Comparison of ENCODE assay signal across 21 mouse cellular contexts in the genomic region with DNA sequence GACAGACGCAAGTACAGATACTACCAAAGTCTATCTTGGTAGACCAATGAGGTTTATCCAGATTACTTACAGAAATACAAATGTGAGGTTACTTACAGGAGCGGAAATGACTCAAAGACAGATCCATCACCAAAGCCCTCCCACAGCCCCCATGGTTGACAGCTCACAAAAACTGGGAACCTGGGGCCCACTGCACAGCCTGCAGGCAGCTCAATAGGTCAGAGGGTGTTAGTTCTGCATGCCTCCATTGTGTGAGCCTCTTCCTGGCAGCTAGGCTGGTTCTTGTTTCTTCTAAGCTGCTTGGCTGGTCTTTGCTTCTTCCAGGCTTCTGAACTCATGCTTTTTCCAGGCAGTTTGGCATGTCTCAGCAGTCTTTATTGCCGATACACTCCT.
A peak's percentile ranks its signal among the peaks of the same experiment; 100 is the strongest.
DNase-seq lines count a peak whose midpoint lies in the region; ATAC-seq and TF ChIP-seq lines count a peak whose summit lies in the region.
"Had no signal": no experiment of that assay in that cellular context is flagged by ENCODE, and none has a peak within 500 bp of the region (broad histone marks: within the 10 kb centered on the region; RNA-seq: fewer than 3 reads in every experiment).

No protein-coding gene starts in this region.

- H3K4me1 ChIP-seq in heart, embryonic 11.5 days (ENCODE audit: control insufficient read depth, insufficient read depth, low read length): peaks cover 11% of the 10 kb centered on the region; the same call in 1 of the 2 replicates
- H3K4me1 ChIP-seq in kidney, embryonic 14.5 days (ENCODE audit: control insufficient read depth, insufficient read depth, low read length): peaks cover 21% of the 10 kb centered on the region
- H3K4me1 ChIP-seq in embryonic facial prominence, embryonic 10.5 days: peaks cover 36% of the 10 kb centered on the region

- H3K9ac ChIP-seq in heart, embryonic 11.5 days (ENCODE audit: low read depth, low read length): no peak overlapping the region
- H3K9ac ChIP-seq in kidney, embryonic 14.5 days (ENCODE audit: low read depth, low read length): no peak overlapping the region
- H3K9ac ChIP-seq: embryonic facial prominence, embryonic 13.5 days; hindbrain, embryonic 15.5 days; limb, embryonic 15.5 days; midbrain, embryonic 13.5 days had no signal

- CTCF ChIA-PET in Patski (lab: Charles Lee): interaction anchor here (0.7 to 1.5 kb wide), 4 partner anchors 27 to 93 kb away, joined by 3 read pairs; no protein-coding TSS in a partner anchor

- no peak for ATAC-seq in heart, embryonic 11.5 days (replicated peaks; ENCODE audit: insufficient number of reproducible peaks, low FRiP score, low TSS enrichment)
- no peak for ATAC-seq in kidney, embryonic 14.5 days (ENCODE audit: low FRiP score, low TSS enrichment)
- ATAC-seq in Patski: peak; percentile 74
- ATAC-seq: activated CD4-positive, CD25-positive, alpha-beta regulatory T cell, adult 4 months; lung, postnatal 0 days had no signal

- no peaks in the 10 kb centered on the region for H3K9me3 ChIP-seq in heart, embryonic 11.5 days (replicated peaks; ENCODE audit: control insufficient read depth, low read length)
- H3K9me3 ChIP-seq in kidney, embryonic 14.5 days (ENCODE audit: control insufficient read depth, low read length): no peaks in the 10 kb centered on the region
- no peaks in the 10 kb centered on the region for H3K9me3 ChIP-seq in embryonic facial prominence, embryonic 10.5 days
- H3K9me3 ChIP-seq: embryonic facial prominence, embryonic 13.5 days; hindbrain, embryonic 15.5 days; limb, embryonic 15.5 days; midbrain, embryonic 13.5 days had no signal

- DNase-seq in heart, postnatal 14 days: no peak
- DNase-seq in kidney, adult 9 months: no peak
- DNase-seq in Patski (ENCODE audit: low read depth, low spot score) (peak; percentile 39), MN1 (ENCODE audit: low spot score) (no peak)
- peak; percentile 38 for DNase-seq in embryonic facial prominence, embryonic 10.5 days (ENCODE audit: low spot score)
- no peak for DNase-seq in frontal cortex, adult 2 months (ENCODE audit: extremely low spot score in 1 of 2, low spot score in 1 of 2)
- DNase-seq: adrenal gland, postnatal 10 days; B cell, adult 2 months; cerebellum, adult 18-20 months; cerebellum, postnatal 25 days; layer of hippocampus, postnatal 36 days had no signal

- in situ Hi-C loops in Patski (cut with MboI; ENCODE audit: low pct_unique_long_range_greater_than_20kb): no loop called here

- no peaks in the 10 kb centered on the region for H3K27me3 ChIP-seq in heart, embryonic 11.5 days (ENCODE audit: control insufficient read depth, insufficient read depth, low read length)
- no peaks in the 10 kb centered on the region for H3K27me3 ChIP-seq in kidney, embryonic 14.5 days (ENCODE audit: control insufficient read depth, insufficient read depth, low read length)
- no peaks in the 10 kb centered on the region for H3K27me3 ChIP-seq in Patski
- no peaks in the 10 kb centered on the region for H3K27me3 ChIP-seq in embryonic facial prominence, embryonic 10.5 days (replicated peaks; ENCODE audit: low read depth, poor library complexity, severe bottlenecking)
- H3K27me3 ChIP-seq: embryonic facial prominence, embryonic 13.5 days; hindbrain, embryonic 15.5 days; limb, embryonic 15.5 days; midbrain, embryonic 13.5 days had no signal

- 55% methylated on average over 3 of the region's 3 CpGs for WGBS in heart, embryonic 11.5 days (ENCODE audit: insufficient replicate concordance)
- 32% methylated on average over 3 of the region's 3 CpGs for WGBS in kidney, embryonic 14.5 days
- WGBS in embryonic facial prominence, embryonic 10.5 days: 52% methylated on average over 3 of the region's 3 CpGs

- H3K36me3 ChIP-seq in heart, embryonic 11.5 days (ENCODE audit: control insufficient read depth, insufficient read depth, low read length): no peaks in the 10 kb centered on the region
- no peaks in the 10 kb centered on the region for H3K36me3 ChIP-seq in kidney, embryonic 14.5 days (ENCODE audit: control insufficient read depth, insufficient read depth, low read length)
- H3K36me3 ChIP-seq in embryonic facial prominence, embryonic 10.5 days (replicated peaks): no peaks in the 10 kb centered on the region
- H3K36me3 ChIP-seq: embryonic facial prominence, embryonic 13.5 days; hindbrain, embryonic 15.5 days; limb, embryonic 15.5 days; midbrain, embryonic 13.5 days had no signal

- no peak overlapping the region for H3K4me3 ChIP-seq in heart, embryonic 11.5 days (ENCODE audit: low read depth, low read length)
- no peak overlapping the region for H3K4me3 ChIP-seq in kidney, embryonic 14.5 days (ENCODE audit: low read length)
- no peak overlapping the region for H3K4me3 ChIP-seq in embryonic facial prominence, embryonic 10.5 days
- H3K4me3 ChIP-seq: hindbrain, embryonic 15.5 days; layer of hippocampus, adult 2 months; midbrain, embryonic 13.5 days; myocyte had no signal

- peak overlapping the region; percentile 3; the same call in 1 of the 2 replicates for H3K27ac ChIP-seq in heart, embryonic 11.5 days (ENCODE audit: low read depth, low read length)
- peak overlapping the region; percentile 86 for H3K27ac ChIP-seq in kidney, embryonic 14.5 days (ENCODE audit: low read depth, low read length)
- H3K27ac ChIP-seq in embryonic facial prominence, embryonic 10.5 days (replicated peaks): peak overlapping the region; percentile 72
- H3K27ac ChIP-seq: embryonic facial prominence, embryonic 13.5 days; hindbrain, embryonic 15.5 days; layer of hippocampus, adult 2 months; limb, embryonic 15.5 days; midbrain, embryonic 13.5 days had no signal

- intact Hi-C loops in heart, postnatal 14 days (cut with DNase I): loop anchor here (5.0 to 10.0 kb wide), 2 partner anchors 112 to 181 kb away; no protein-coding TSS in a partner anchor

- H3K4me2 ChIP-seq in heart, embryonic 11.5 days: no peak overlapping the region
- peak overlapping the region; percentile 52; the same call in 1 of the 2 replicates for H3K4me2 ChIP-seq in kidney, embryonic 14.5 days (replicated peaks; ENCODE audit: low read depth, low read length)

- POLR2A ChIA-PET in Patski (lab: Charles Lee): no interaction called here

- TF ChIP-seq CTCF in Patski (IDR thresholded peaks at IDR 0.05): no peak

Comparison
In these comparisons a context has a peak if more than half of its experiments do, and no peak if none do; other contexts are left out.
1. H3K27ac ChIP-seq: peak in every context shown above with its lines; median percentile 86 in kidney, embryonic 14.5 days; 72 in embryonic facial prominence, embryonic 10.5 days; 3 in heart, embryonic 11.5 days.
2. DNase-seq: peak in Patski (single experiment) and embryonic facial prominence, embryonic 10.5 days (single experiment); none in heart, postnatal 14 days (0 of 2), kidney, adult 9 months (single experiment), frontal cortex, adult 2 months (0 of 2) and MN1 (single experiment).